Mouse (Mus musculus) lung, adult 2 months (tissue): ENCODE data around the gene Gm13697.
"Not testable (repeated sequence)": the region's sequence is repeated elsewhere in the genome, so short reads cannot be mapped to it uniquely, and the experiment has no call there.

Experiments used
- CTCF ChIP-seq: fragments of 200-500 bp; IDR thresholded peaks from 2 replicates; pipeline ENCODE4 v1.5.1; 2011; ENCODE audit warnings: mild to moderate bottlenecking, low read length, control low read depth; ENCODE audit not compliant: insufficient read depth
- POLR2A ChIP-seq: fragments of 200-500 bp; IDR thresholded peaks from 2 replicates; pipeline ENCODE4 v1.6.1; 2011; ENCODE audit warnings: low read depth, mild to moderate bottlenecking, control low read depth, low read length, borderline replicate concordance; ENCODE audit errors: extremely low read depth

GRCm38 (mm10) chr2:83967013-83967412 is 17.5 kb upstream of the Gm13697 start, which contains the start of gene Gm13695:
- not testable (repeated sequence) for TF ChIP-seq CTCF, POLR2A
